Mouse (Mus musculus) thymus, adult 18-20 months (tissue): ENCODE results near the gene Washc2.

ENCODE experiments used
- DNase-seq, 2 experiments: peaks; one replicate each; pipeline ENCODE4 v3.0.0; 2022; ENCODE audit warnings: mixed read lengths in 2 of 2

The Washc2 gene

DNA sequence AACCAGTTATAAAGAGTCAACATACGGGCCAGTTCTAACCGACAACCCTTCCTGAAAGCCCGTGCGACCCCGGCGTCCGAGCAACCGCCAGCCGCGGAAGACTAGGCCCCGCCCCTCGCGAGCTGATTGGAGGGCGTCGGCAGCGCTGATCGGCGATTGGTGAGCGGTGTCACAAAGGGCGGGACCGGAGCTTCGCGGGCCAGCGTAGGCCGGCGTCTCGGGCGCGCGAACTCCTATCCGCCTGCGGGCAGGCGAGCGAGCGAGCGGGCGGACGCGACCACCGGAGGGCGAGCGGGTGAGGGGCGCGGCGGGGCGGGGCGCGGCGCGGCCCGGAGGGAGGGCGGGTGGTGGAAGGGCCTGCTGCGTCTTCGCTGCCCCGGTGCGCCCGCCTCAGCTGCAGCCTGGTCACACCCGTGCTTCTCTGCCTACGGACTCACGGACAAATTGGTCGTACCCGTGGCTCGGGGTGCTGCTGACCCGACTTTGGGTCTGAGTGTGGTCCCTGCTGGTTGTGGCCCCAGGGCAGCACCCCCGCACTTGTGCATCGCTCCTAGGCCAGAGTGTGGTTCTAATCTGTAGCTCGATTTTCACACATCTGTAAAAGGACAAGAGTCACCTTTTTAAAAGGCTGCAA is 56.3 kb downstream of the Washc2 start, which contains the start of gene Zfand4:
TSS of gene Zfand4 (plus strand) at position 205 of the 634 bp plus-strand sequence.
- DNase-seq, result peak; percentile 87

DNA sequence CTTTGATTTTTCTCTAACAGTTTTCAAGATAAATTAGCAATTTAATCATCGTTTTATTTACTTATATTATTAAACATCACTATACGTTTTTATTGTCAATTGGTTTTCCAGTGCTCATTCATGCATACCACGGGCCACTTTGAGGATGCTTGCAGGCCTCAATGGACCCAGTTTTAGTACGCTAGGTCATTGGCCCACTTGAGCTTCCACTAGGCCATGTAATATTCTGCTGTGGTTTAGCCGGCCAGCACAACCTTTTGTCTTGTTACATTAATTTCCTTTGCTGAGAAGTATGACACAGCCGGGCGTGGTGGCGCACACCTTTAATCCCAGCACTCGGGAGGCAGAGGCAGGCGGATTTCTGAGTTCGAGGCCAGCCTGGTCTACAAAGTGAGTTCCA is 57.0 kb downstream of the Washc2 start:
- DNase-seq, result no peak

DNA sequence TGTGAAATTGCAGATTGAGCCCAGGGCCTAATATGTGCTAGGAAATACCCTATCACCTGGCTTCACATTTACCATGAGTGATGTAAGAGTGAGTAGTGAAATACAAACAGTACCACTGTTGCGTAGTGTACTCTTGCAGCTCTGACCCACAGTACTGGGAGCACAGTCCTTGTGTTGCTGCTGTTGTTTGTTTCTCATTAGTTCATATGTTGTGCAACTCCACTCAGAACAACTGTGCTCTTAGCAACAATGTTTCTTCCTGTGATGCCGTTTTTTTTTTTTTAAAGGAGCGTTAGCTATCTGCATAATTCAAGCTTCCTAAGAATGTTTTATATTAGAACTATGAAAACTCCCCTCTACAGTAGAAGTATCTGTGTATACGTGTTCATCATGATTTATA is 57.8 kb downstream of the Washc2 start:
- no peak for DNase-seq

DNA sequence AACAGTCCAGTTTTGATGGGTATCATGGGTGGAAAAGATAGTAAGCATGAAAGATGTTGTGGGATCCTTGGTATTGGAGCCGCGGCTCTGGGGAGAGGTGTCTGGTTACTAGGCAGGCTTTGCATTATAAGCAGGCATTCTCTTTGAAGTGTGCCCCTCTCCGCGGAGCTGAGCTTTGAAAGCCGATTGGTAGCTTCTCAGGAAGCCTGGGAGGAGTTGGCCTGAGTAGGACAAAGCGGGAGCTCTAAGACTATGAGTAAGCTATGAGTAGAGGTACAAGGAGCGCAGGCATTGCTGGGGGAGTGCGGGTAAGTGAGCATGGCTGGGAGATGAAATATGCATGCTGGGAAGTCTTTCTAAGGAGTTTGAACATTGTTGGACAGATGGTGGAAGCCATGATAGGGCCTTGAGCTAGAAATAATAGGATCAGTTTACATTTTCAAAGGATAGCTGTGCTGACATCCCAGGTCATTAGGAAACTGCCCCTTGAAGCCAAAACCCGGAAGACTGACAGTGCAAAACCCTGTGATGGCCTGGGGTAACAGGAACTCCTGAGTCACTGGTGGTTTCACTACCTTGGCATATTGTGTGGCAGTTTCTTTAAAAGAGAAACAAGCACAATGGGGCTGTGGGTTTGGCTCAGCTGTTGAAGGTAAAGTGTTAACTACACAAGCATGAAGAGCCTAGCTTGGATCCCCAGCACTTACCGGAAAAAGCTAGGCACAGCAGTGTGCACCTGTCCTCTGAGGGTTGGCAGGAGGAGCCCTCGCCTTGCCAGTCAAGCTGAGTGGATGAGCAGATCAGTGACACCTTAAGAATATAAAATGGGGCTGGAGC is 58.7 kb downstream of the Washc2 start:
- DNase-seq, result peak; percentile 25 to 52

DNA sequence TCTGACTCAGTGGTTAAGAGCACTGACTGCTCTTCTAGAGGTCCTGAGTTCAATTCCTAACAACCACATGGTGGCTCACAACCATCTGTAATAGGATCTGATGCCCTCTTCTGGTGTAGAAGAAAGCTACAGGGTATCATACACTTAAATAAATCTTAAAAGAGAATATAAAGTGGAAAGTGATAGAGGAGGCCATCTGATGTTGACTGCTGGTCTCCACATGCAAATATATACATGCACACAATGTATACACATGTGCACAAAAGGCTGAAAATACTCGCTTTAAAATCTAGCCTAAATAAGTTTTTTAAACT is 59.2 kb downstream of the Washc2 start:
- DNase-seq, result no peak

DNA sequence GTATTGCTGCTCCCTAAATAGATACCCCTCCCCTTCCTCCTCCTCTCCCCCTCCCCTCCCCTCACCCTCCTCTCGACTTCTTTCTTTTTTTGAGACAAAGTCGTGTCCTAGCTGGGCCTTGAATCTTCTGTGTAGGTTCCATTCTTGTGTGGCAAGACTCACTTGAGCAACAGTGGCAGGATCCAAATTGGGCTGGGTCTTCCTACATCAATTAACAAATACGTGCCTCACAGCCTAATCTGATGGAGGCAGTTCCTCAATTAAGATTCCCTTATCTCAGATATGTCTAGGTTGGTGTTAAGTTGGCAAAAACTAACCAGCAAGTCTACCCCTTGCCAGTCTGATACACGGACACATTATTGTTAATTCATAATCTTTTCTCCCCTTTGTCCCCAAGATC is 67.9 kb downstream of the Washc2 start:
- no peak for DNase-seq

DNA sequence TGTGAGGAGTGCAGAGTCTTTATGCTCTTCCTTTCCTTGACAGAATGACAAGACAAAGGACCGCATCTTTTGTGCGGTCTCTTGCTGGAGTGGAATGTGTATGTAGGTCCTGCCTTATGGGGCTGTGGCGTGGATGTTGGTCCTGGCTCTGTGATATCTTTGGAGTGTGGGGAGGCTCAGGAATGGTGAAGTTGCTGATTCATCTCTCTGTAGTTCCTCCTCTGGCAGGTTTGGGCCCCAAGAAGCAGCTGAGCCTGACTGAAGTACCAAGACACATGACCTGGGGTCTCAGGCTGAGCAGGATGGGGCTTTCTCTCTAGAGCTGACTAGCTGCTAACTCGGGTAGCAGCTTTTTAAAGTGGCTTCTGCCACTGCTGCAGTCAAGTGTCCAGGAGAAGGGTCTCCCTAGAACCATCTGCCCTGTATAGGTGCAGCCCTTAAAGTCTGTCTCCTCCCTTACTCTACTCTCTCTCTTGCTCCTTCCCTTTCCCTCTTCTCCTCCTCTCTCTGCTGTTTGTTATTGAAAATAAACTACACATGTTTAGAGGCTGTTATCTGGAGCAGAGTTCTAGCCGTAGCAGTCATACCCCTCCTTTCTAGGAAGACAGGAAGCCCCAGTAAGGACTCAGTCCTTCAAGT is 71.0 kb downstream of the Washc2 start:
- no peak for DNase-seq

DNA sequence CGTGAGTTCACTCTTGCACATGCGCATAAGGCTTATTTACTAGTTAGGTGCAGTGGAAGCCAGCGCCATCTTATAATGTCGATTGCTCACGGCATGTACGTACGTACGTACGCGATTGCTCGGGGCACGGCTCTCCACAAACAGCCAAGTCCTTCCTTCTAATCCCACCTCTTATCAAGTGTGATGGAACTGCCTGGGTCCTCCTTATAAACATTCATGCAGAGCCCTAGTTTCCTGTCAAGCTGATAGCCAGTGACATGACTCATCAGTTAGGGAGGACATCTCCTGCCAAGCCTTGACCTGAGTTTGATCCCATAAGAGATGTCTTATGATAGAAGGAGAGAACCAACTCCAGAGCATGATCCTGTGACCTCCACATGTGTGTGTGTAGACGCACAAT is 73.2 kb downstream of the Washc2 start:
- no peak for DNase-seq

DNA sequence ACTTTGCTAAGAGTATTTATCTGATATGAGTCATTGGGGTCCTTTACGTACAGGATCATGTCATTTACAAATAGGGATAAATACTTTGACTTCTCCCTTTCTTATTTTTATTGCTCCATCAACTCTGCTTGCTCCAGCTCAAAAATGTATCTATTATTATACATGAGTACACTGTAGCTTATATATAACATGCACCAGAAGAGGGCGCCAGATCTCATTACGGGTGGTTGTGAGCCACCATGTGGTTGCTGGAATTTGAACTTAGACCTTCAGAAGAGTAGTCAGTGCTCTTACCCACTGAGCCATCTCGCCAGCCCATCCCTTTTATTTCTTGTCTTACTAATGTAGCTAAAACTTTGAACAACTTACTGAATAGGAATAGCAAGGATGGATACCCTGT is 74.7 kb downstream of the Washc2 start:
- DNase-seq, result peak in 1 of 2 experiments; percentile 9

DNA sequence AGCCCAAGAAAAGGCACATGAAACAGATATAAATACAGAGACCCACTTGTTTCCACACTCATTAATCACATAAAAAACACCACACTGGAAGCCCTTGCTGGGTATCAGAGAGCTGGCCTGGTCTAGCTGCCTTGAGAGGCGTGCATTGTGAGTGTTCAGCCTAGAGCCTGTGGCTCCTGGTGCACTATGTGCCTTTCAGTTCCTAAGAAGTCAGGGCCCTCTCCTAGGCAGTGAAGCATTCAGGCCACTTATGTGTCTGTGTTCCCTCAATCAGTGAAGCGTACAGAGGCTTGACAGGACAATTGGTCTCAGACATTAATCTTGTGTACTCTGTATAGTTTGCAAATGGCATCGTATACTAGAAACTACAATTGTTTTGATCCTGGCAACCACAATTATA is 75.4 kb downstream of the Washc2 start:
- no peak for DNase-seq

DNA sequence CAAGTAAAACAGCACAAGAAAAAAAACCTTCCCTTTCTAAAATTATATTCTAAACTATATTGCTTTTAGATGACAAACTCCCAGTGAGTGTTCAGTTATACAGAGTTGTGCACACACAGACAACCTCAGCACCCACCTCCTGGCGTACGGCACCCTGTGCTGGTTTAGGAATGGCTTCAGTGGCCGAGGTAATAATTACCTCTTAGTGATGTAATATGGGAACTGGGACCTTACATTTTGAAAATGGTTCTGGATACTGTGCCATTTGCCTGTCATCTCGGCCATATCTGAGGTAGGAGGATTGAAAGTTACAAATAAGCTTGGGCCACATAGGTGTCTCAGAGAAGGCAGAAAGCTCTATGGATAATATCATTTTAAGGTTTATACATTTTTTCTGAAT is 78.5 kb downstream of the Washc2 start:
- no peak for DNase-seq

DNA sequence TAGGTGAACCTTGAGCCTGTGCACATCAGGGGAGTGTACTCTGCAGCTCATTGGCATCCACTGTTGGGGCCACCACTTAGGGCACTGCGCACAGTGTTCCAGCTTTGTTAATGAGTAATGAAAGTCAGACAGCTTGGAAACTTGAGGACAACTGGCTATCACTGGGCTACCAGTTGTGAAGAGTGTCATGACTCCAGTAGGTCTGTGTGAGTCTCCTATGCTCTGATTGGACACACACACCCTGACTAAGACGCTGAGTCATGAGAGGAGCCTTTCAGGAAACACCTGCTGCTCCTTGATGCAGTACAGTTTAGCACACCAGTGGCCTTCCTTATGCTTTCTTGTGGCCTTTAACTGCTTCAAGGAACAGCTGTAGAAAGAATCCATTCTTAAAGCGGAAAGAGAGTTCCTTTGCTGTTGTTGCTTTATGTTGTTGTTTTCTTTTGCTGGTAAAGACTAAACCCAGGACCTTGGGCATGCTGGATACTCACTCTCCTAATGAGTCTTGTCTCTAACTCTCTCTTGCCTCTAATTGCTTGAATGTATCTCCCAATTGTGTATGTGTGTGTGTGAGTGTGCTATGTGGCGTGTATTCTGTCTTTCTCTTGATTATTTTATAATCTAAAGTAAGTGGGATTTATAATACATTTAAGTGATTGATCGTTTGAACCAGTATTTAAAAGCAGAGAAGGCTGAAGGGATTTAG is 79.2 kb downstream of the Washc2 start:
- DNase-seq, result peak; percentile 43 to 77

DNA sequence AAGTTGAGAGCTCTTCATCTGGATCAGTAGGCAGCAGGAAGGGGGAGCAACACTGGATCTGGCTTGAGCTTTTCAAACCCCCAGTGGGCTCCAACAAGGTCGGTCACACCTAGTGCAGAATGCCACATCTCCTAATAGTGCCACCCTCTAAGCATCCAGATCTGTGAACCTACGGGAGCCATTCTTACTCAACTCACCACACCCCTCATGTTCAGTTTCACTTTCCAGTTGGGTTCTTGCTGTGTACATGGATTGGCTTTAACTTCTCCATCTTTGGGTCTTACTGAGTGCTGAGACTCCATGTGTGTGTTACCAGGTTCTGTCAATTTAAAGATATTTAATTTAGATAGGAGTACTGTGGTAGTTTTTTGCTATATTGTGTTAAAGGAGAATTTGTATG is 103.6 kb downstream of the Washc2 start:
- no peak for DNase-seq
